In the genomic region with DNA sequence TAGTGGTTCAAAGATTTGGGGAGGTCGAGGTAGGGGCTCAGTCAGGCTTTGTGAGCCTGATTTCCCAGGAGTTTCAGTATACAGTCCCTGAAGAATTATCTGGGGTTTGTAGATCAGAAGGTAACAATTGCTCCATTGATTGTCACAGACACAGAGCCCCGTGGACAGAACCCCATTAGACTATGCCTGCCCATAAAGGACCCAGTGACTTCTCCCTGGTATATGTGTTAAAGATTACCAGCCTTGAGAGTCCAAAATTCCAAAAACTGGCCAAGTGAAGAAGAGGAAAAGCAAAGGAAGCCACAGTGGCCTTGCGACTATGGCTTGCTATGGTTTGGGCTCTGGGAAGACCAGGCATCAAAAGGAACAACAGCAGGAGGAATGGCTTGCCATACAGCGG, we compare ENCODE assay signal across 25 mouse cellular contexts.
DNase-seq lines count a peak whose midpoint lies in the region; ATAC-seq and TF ChIP-seq lines count a peak whose summit lies in the region.
"Had no signal": no experiment of that assay in that cellular context is flagged by ENCODE, and none has a peak within 500 bp of the region (broad histone marks: within the 10 kb centered on the region; RNA-seq: fewer than 3 reads in every experiment).

No protein-coding gene starts in this region.

- no peak for TF ChIP-seq CTCF in kidney, adult 2 months (conservative IDR thresholded peaks at IDR 0.05; ENCODE audit: insufficient read depth, insufficient read length, low read depth, low read length)

- WGBS in kidney, adult 2 months, result 47% methylated on average over 4 of the region's 4 CpGs
- 59% methylated on average over 4 of the region's 4 CpGs for WGBS in kidney, embryonic 15.5 days

- peak; percentile 65 for ATAC-seq in kidney, embryonic 15.5 days (replicated peaks; ENCODE audit: low FRiP score)
- ATAC-seq: forebrain, embryonic 13.5 days had no signal

- peaks cover 26% of the 10 kb centered on the region for H3K4me1 ChIP-seq in kidney, adult 2 months (ENCODE audit: control insufficient read depth, insufficient read depth, low read length)
- H3K4me1 ChIP-seq in kidney, embryonic 15.5 days, result peaks cover 31% of the 10 kb centered on the region
- H3K4me1 ChIP-seq: forebrain, embryonic 13.5 days; limb, embryonic 10.5 days; liver, embryonic 13.5 days had no signal

- TF ChIP-seq POLR2A in kidney, adult 2 months (IDR thresholded peaks at IDR 0.05; ENCODE audit: low read depth, low read length), result no peak

- no peaks in the 10 kb centered on the region for H3K9me3 ChIP-seq in kidney, embryonic 15.5 days (replicated peaks)
- H3K9me3 ChIP-seq: forebrain, embryonic 13.5 days; hindbrain, embryonic 13.5 days; limb, embryonic 10.5 days; limb, embryonic 15.5 days; liver, embryonic 13.5 days; midbrain, embryonic 13.5 days; neural tube, embryonic 13.5 days had no signal

- peak overlapping the region; percentile 86 for H3K27ac ChIP-seq in kidney, adult 2 months (ENCODE audit: insufficient read depth, low read depth, low read length)
- H3K27ac ChIP-seq in kidney, embryonic 15.5 days, result peak overlapping the region; percentile 88
- H3K27ac ChIP-seq: forebrain, embryonic 13.5 days; hindbrain, embryonic 13.5 days; limb, embryonic 10.5 days; limb, embryonic 15.5 days; liver, embryonic 13.5 days; macrophage; midbrain, embryonic 13.5 days; neural tube, embryonic 13.5 days; stomach, postnatal 0 days had no signal

- no peak overlapping the region for H3K4me3 ChIP-seq in kidney, adult 2 months (ENCODE audit: insufficient read depth, low read depth, low read length)
- no peak overlapping the region for H3K4me3 ChIP-seq in kidney, embryonic 15.5 days (replicated peaks)
- H3K4me3 ChIP-seq: forebrain, embryonic 13.5 days; hindbrain, embryonic 13.5 days; limb, embryonic 10.5 days; limb, embryonic 15.5 days; liver, embryonic 13.5 days; midbrain, embryonic 13.5 days; neural tube, embryonic 13.5 days had no signal

- peaks cover 8% of the 10 kb centered on the region for H3K36me3 ChIP-seq in kidney, adult 2 months (ENCODE audit: control insufficient read depth, insufficient read depth, low read length)
- H3K36me3 ChIP-seq in kidney, embryonic 15.5 days, result peaks cover 51% of the 10 kb centered on the region
- H3K36me3 ChIP-seq: liver, embryonic 13.5 days had no signal

- H3K27me3 ChIP-seq in kidney, adult 2 months (replicated peaks; ENCODE audit: control insufficient read depth, insufficient read depth, low read length), result no peaks in the 10 kb centered on the region
- H3K27me3 ChIP-seq in kidney, embryonic 15.5 days, result no peaks in the 10 kb centered on the region
- H3K27me3 ChIP-seq: forebrain, embryonic 13.5 days; hindbrain, embryonic 13.5 days; limb, embryonic 15.5 days; liver, embryonic 13.5 days; midbrain, embryonic 13.5 days; neural tube, embryonic 13.5 days had no signal

- H3K9ac ChIP-seq in kidney, embryonic 15.5 days, result no peak overlapping the region
- H3K9ac ChIP-seq: forebrain, embryonic 13.5 days; hindbrain, embryonic 13.5 days; limb, embryonic 15.5 days; liver, embryonic 13.5 days; midbrain, embryonic 13.5 days; neural tube, embryonic 13.5 days had no signal

- DNase-seq in kidney, adult 11 months, result peak; percentile 56
- DNase-seq in kidney, postnatal 10 days, result no peak
- DNase-seq in kidney, adult 2 months, result peak; percentile 84
- DNase-seq in kidney, postnatal 36 days, result peak; percentile 39 to 68
- DNase-seq in cerebellum, postnatal 14 days, result no peak
- DNase-seq in cerebellum, postnatal 4 days (ENCODE audit: low spot score in 2 of 2), result no peak
- DNase-seq: adrenal gland, postnatal 25 days; cerebellum, adult 11-12 months; gastrocnemius, postnatal 14 days; heart, postnatal 4 days; liver, embryonic 13.5 days; lung, adult 2 months; lung, postnatal 10 days; right cerebral cortex, postnatal 4 days; thymus, adult 18-20 months; thymus, postnatal 36 days had no signal

- H3K4me2 ChIP-seq in kidney, embryonic 15.5 days, result no peak overlapping the region
- H3K4me2 ChIP-seq: forebrain, embryonic 13.5 days; limb, embryonic 15.5 days; liver, embryonic 13.5 days; midbrain, embryonic 13.5 days had no signal

Comparison
In these comparisons a context has a peak if more than half of its experiments do, and no peak if none do; other contexts are left out.
1. DNase-seq: peak in kidney, adult 11 months (single experiment), kidney, adult 2 months (single experiment) and kidney, postnatal 36 days (2 of 2); none in kidney, postnatal 10 days (single experiment), cerebellum, postnatal 14 days (0 of 2) and cerebellum, postnatal 4 days (0 of 2).